12 mouse cellular contexts compared by ENCODE assay signal in genomic region chr3:129879913-129880312, GRCm38 (mm10). TPM values are rescaled to one million over a fixed set of nuclear protein-coding genes. Genes with fewer than 3 reads are reported as not detected.
DNase-seq lines count a peak whose midpoint lies in the region; ATAC-seq and TF ChIP-seq lines count a peak whose summit lies in the region.
"Had no signal": no experiment of that assay in that cellular context is flagged by ENCODE, and none has a peak within 500 bp of the region (broad histone marks: within the 10 kb centered on the region; RNA-seq: fewer than 3 reads in every experiment).

No protein-coding gene starts in this region.

- H3K79me2 ChIP-seq in CH12.LX (replicated peaks; ENCODE audit: control insufficient read depth, extremely low read depth, insufficient read depth, poor library complexity, severe bottlenecking): peaks cover 7% of the 10 kb centered on the region; the same call in 1 of the 2 replicates

- no peak for TF ChIP-seq CTCF in CH12.LX (conservative IDR thresholded peaks at IDR 0.05 in 1 of 2, IDR thresholded peaks at IDR 0.05 in 1 of 2; ENCODE audit: low read depth in 2 of 2, low read length in 2 of 2)

- WGBS in heart, embryonic 13.5 days: 84% methylated on average over 2 of the region's 2 CpGs
- WGBS in forebrain, embryonic 12.5 days: 74% methylated on average over 2 of the region's 2 CpGs
- WGBS in liver, embryonic 13.5 days (ENCODE audit: insufficient replicate concordance): 65% methylated on average over 2 of the region's 2 CpGs

- in situ Hi-C loops in CH12.LX (cut with MboI; ENCODE audit: low pct_ligation_motif_present, low pct_unique_long_range_greater_than_20kb, low sequenced_read_pairs): no loop called here

- no peak overlapping the region for H3K27ac ChIP-seq in heart, embryonic 13.5 days (replicated peaks)
- no peak overlapping the region for H3K27ac ChIP-seq in CH12.LX (ENCODE audit: insufficient read depth, low read depth)
- no peak overlapping the region for H3K27ac ChIP-seq in forebrain, embryonic 12.5 days
- H3K27ac ChIP-seq in liver, embryonic 13.5 days: peak overlapping the region; percentile 84; the same call in 1 of the 2 replicates

- peak overlapping the region; percentile 87 for H3K4me2 ChIP-seq in heart, embryonic 13.5 days
- H3K4me2 ChIP-seq in CH12.LX (ENCODE audit: insufficient read depth, low read depth, poor library complexity, severe bottlenecking): peak overlapping the region; percentile 79
- H3K4me2 ChIP-seq in forebrain, embryonic 12.5 days: peak overlapping the region; percentile 87
- peak overlapping the region; percentile 91 for H3K4me2 ChIP-seq in liver, embryonic 13.5 days

- DNase-seq in heart, postnatal 4 days: no peak
- DNase-seq in CH12.LX (ENCODE audit: extremely low read depth): no peak
- no peak for DNase-seq in liver, embryonic 13.5 days
- no peak for DNase-seq in layer of hippocampus, adult 9-10 months (ENCODE audit: low spot score)
- no peak for DNase-seq in Muller cell, postnatal 12 days (ENCODE audit: inconsistent ontology term)
- no peak for DNase-seq in cerebellum, adult 8-10 months
- DNase-seq: cerebellum, postnatal 14 days; layer of hippocampus, postnatal 36 days had no signal

- H3K9me3 ChIP-seq in heart, embryonic 13.5 days: no peaks in the 10 kb centered on the region
- no peaks in the 10 kb centered on the region for H3K9me3 ChIP-seq in CH12.LX (replicated peaks; ENCODE audit: low read length)
- H3K9me3 ChIP-seq in forebrain, embryonic 12.5 days: no peaks in the 10 kb centered on the region
- H3K9me3 ChIP-seq in liver, embryonic 13.5 days (replicated peaks): no peaks in the 10 kb centered on the region

- dilution Hi-C loops in CH12.LX (cut with MboI; ENCODE audit: extremely low pct_ligation_motif_present, extremely low pct_unique_long_range_greater_than_20kb, low sequenced_read_pairs): no loop called here

- no peaks in the 10 kb centered on the region for H3K36me3 ChIP-seq in heart, embryonic 13.5 days
- peaks cover 0 to 16% of the 10 kb centered on the region in 2 experiments for H3K36me3 ChIP-seq in CH12.LX (replicated peaks in 1 of 2; ENCODE audit: control insufficient read depth in 1 of 2, insufficient read depth in 1 of 2, low read length in 1 of 2)
- H3K36me3 ChIP-seq in forebrain, embryonic 12.5 days (replicated peaks): no peaks in the 10 kb centered on the region
- 0 out of 2 replicates have a peak, but pooled peaks cover 6% of the 10 kb centered on the region for H3K36me3 ChIP-seq in liver, embryonic 13.5 days

- H3K4me1 ChIP-seq in heart, embryonic 13.5 days: peaks cover 23% of the 10 kb centered on the region
- H3K4me1 ChIP-seq in CH12.LX (ENCODE audit: control insufficient read depth in 1 of 2, insufficient read depth in 2 of 2): peaks cover 19 to 46% of the 10 kb centered on the region in 2 experiments; a peak in 3 of 4 replicates
- peaks cover 12% of the 10 kb centered on the region for H3K4me1 ChIP-seq in forebrain, embryonic 12.5 days
- peaks cover 63% of the 10 kb centered on the region for H3K4me1 ChIP-seq in liver, embryonic 13.5 days (replicated peaks)

- TF ChIP-seq RAD21 in CH12.LX (IDR thresholded peaks at IDR 0.05; ENCODE audit: low read depth, low read length): no peak

- TF ChIP-seq EP300 in CH12.LX (IDR thresholded peaks at IDR 0.05; ENCODE audit: low read length): no peak

- H3K9ac ChIP-seq in heart, embryonic 13.5 days: peak overlapping the region; percentile 89; the same call in 1 of the 2 replicates
- peak overlapping the region; percentile 87; the same call in 1 of the 2 replicates for H3K9ac ChIP-seq in CH12.LX (ENCODE audit: insufficient read depth, low read depth)
- H3K9ac ChIP-seq in forebrain, embryonic 12.5 days: no peak overlapping the region
- H3K9ac ChIP-seq in liver, embryonic 13.5 days: peak overlapping the region; percentile 85

- ATAC-seq in heart, embryonic 13.5 days (ENCODE audit: extremely low read depth, insufficient number of reproducible peaks, low FRiP score, low TSS enrichment): no peak
- ATAC-seq in forebrain, embryonic 12.5 days (ENCODE audit: low FRiP score): no peak
- no peak for ATAC-seq in liver, embryonic 13.5 days (ENCODE audit: low read depth)

- 0 out of 2 replicates have a peak, but pooled peaks cover 10% of the 10 kb centered on the region for H3K27me3 ChIP-seq in heart, embryonic 13.5 days (replicated peaks)
- H3K27me3 ChIP-seq in CH12.LX (replicated peaks): no peaks in the 10 kb centered on the region
- 0 out of 2 replicates have a peak, but pooled peaks cover 6% of the 10 kb centered on the region for H3K27me3 ChIP-seq in forebrain, embryonic 12.5 days
- H3K27me3 ChIP-seq in liver, embryonic 13.5 days: no peaks in the 10 kb centered on the region

- peak overlapping the region; percentile 76 for H3K4me3 ChIP-seq in heart, embryonic 13.5 days
- H3K4me3 ChIP-seq in CH12.LX (replicated peaks in 1 of 3; ENCODE audit: low read depth in 2 of 3, low read length in 2 of 3, poor library complexity in 1 of 3): peak overlapping the region in 2 of 3 experiments; percentile 58 to 80
- H3K4me3 ChIP-seq in forebrain, embryonic 12.5 days (replicated peaks): no peak overlapping the region
- peak overlapping the region; percentile 78 for H3K4me3 ChIP-seq in liver, embryonic 13.5 days (replicated peaks)

- no peak for TF ChIP-seq POLR2A in CH12.LX (IDR thresholded peaks at IDR 0.05; ENCODE audit: low read depth, low read length)

TF ChIP-seq in CH12.LX, 34 proteins besides CTCF, POLR2A, EP300 and RAD21:
- TF ChIP-seq JUN (IDR thresholded peaks at IDR 0.05; ENCODE audit: insufficient read depth, low read depth, low read length) (no peak), GABPA (IDR thresholded peaks at IDR 0.05; ENCODE audit: insufficient replicate concordance, low read depth, low read length) (no peak), ELF1 (IDR thresholded peaks at IDR 0.05; ENCODE audit: low read depth, low read length) (no peak), E2F4 (IDR thresholded peaks at IDR 0.05; ENCODE audit: insufficient replicate concordance, low read depth, low read length) (no peak), ZKSCAN1 (IDR thresholded peaks at IDR 0.05; ENCODE audit: borderline replicate concordance, low read depth, low read length) (peak; percentile 57; the same call in 1 of the 2 replicates)

RNA-seq across cellular contexts. Expression of gene Pla2g12a, which starts 1.5 kb away (rescaled TPM):
- polyA plus RNA-seq in heart, embryonic 13.5 days (2015; fragmentation: Nextera tagmentation; extraction: Ambion mirVana): 54.6 and 61.4 TPM in 2 replicates
- 10 to 100 TPM; 22.6 to 26.5 TPM for total RNA-seq in heart, postnatal 4 days (2021)
- total RNA-seq in CH12.LX (2012; rRNA removed): 38.4 and 50.2 TPM in 2 replicates
- 78.3 and 81.6 TPM in 2 replicates for total RNA-seq in CH12.LX (2014; rRNA removed)
- 58.6 and 62.1 TPM in 2 replicates for polyA plus RNA-seq in CH12.LX (2012; ENCODE audit: insufficient read length, low read depth)
- 31.8 and 33.0 TPM in 2 replicates for polyA plus RNA-seq in forebrain, embryonic 12.5 days (2016; fragmentation: Nextera tagmentation; extraction: Ambion mirVana)
- polyA plus RNA-seq in liver, embryonic 13.5 days (2015; fragmentation: Nextera tagmentation; extraction: Ambion mirVana): 88.8 and 96.7 TPM in 2 replicates

RNA-seq across cellular contexts. Expression of gene Casp6, which starts 21.3 kb away (rescaled TPM):
- 67.6 and 71.5 TPM in 2 replicates for polyA plus RNA-seq in heart, embryonic 13.5 days (2015; fragmentation: Nextera tagmentation; extraction: Ambion mirVana)
- 10 to 100 TPM; 22.2 to 23.7 TPM for total RNA-seq in heart, postnatal 4 days (2021)
- total RNA-seq in CH12.LX (2012; rRNA removed) (6.0 and 10.5 TPM in 2 replicates), CH12.LX (2014; rRNA removed) (14.4 and 15.3 TPM in 2 replicates)
- polyA plus RNA-seq in CH12.LX (2012; ENCODE audit: insufficient read length, low read depth): 26.2 and 31.7 TPM in 2 replicates
- polyA plus RNA-seq in forebrain, embryonic 12.5 days (2016; fragmentation: Nextera tagmentation; extraction: Ambion mirVana): 55.4 and 60.9 TPM in 2 replicates
- 38.4 and 43.5 TPM in 2 replicates for polyA plus RNA-seq in liver, embryonic 13.5 days (2015; fragmentation: Nextera tagmentation; extraction: Ambion mirVana)

RNA-seq across cellular contexts. Expression of gene Cfi, which starts 44.2 kb away (rescaled TPM):
- 3.0 and 7.4 TPM in 2 replicates for polyA plus RNA-seq in heart, embryonic 13.5 days (2015; fragmentation: Nextera tagmentation; extraction: Ambion mirVana)
- total RNA-seq in heart, postnatal 4 days (2021): 1 to 10 TPM; 1.5 to 1.7 TPM
- total RNA-seq in CH12.LX (2012; rRNA removed): 0.04 TPM in 1 of 2 replicates, not detected in the other
- total RNA-seq in CH12.LX (2014; rRNA removed): not detected in 2 replicates
- 0.14 TPM in 1 of 2 replicates, not detected in the other for polyA plus RNA-seq in CH12.LX (2012; ENCODE audit: insufficient read length, low read depth)
- polyA plus RNA-seq in forebrain, embryonic 12.5 days (2016; fragmentation: Nextera tagmentation; extraction: Ambion mirVana): 0.09 and 0.18 TPM in 2 replicates
- 112 and 141 TPM in 2 replicates for polyA plus RNA-seq in liver, embryonic 13.5 days (2015; fragmentation: Nextera tagmentation; extraction: Ambion mirVana)
- total RNA-seq: gastrocnemius, adult 8-10 months; layer of hippocampus, postnatal 36 days had no signal

RNA-seq across cellular contexts. Expression of gene Gar1, which starts 48.7 kb away (rescaled TPM):
- polyA plus RNA-seq in heart, embryonic 13.5 days (2015; fragmentation: Nextera tagmentation; extraction: Ambion mirVana): 40.7 and 41.5 TPM in 2 replicates
- total RNA-seq in heart, postnatal 4 days (2021): 10 to 100 TPM; 30.3 to 33.3 TPM
- 90.7 and 111 TPM in 2 replicates for total RNA-seq in CH12.LX (2012; rRNA removed)
- 45.7 and 47.3 TPM in 2 replicates for total RNA-seq in CH12.LX (2014; rRNA removed)
- 363 and 381 TPM in 2 replicates for polyA plus RNA-seq in CH12.LX (2012; ENCODE audit: insufficient read length, low read depth)
- polyA plus RNA-seq in forebrain, embryonic 12.5 days (2016; fragmentation: Nextera tagmentation; extraction: Ambion mirVana): 98.7 and 102 TPM in 2 replicates
- 64.9 and 69.0 TPM in 2 replicates for polyA plus RNA-seq in liver, embryonic 13.5 days (2015; fragmentation: Nextera tagmentation; extraction: Ambion mirVana)

RNA-seq across cellular contexts. Expression of gene Rrh, which starts 57.5 kb away (rescaled TPM):
- not detected in 2 replicates for polyA plus RNA-seq in heart, embryonic 13.5 days (2015; fragmentation: Nextera tagmentation; extraction: Ambion mirVana)
- under 1 TPM; 0.20 to 0.21 TPM for total RNA-seq in heart, postnatal 4 days (2021)
- total RNA-seq in CH12.LX (2012; rRNA removed): 0.08 and 0.17 TPM in 2 replicates
- total RNA-seq in CH12.LX (2014; rRNA removed): not detected in 2 replicates
- 0.14 and 0.30 TPM in 2 replicates for polyA plus RNA-seq in CH12.LX (2012; ENCODE audit: insufficient read length, low read depth)
- polyA plus RNA-seq in forebrain, embryonic 12.5 days (2016; fragmentation: Nextera tagmentation; extraction: Ambion mirVana): 0.15 and 0.37 TPM in 2 replicates
- polyA plus RNA-seq in liver, embryonic 13.5 days (2015; fragmentation: Nextera tagmentation; extraction: Ambion mirVana): 0.03 and 0.12 TPM in 2 replicates
- total RNA-seq: adrenal gland, adult 18-20 months; gastrocnemius, adult 8-10 months had no signal

Comparison
In these comparisons a context has a peak if more than half of its experiments do, and no peak if none do; other contexts are left out.
1. RNA of gene Cfi, which starts 44.2 kb away (polyA plus RNA-seq): 112 to 141 TPM in liver, embryonic 13.5 days; 3.0 to 7.4 TPM in heart, embryonic 13.5 days, 0.14 TPM in CH12.LX and 0.09 to 0.18 TPM in forebrain, embryonic 12.5 days; every median in the first group is over 10 times any median in the second.
2. Peak in every context shown above with its lines, with median percentiles within 50 percentile points of each other: H3K4me2 ChIP-seq.